Mouse (Mus musculus) limb, embryonic 14.5 days (tissue): Measurements from ENCODE around the gene Pcsk4. TPM values are rescaled to one million over a fixed set of nuclear protein-coding genes. Genes with fewer than 3 reads are reported as not detected.

Experiments
- ATAC-seq: fragments of 200-750 bp; cut with Nextera tagmentation; 2 replicates; pipeline ENCODE4 v1.8.0; 2017; ENCODE audit warnings: low read depth, moderate number of reproducible peaks, moderate TSS enrichment; ENCODE audit not compliant: low FRiP score
- DNase-seq: peaks from one replicate; pipeline ENCODE4 v3.0.0-alpha.2; 2015; ENCODE audit warnings: low spot score
- H3K27ac ChIP-seq: fragments of 300-500 bp; sonication (generic); replicated peaks from 2 replicates; pipeline ENCODE4 v1.5.1; 2014; ENCODE audit warnings: low read depth, mild to moderate bottlenecking, low read length, moderate library complexity, mixed read lengths
- H3K27me3 ChIP-seq: fragments of 300-500 bp; sonication (generic); 2 replicates; pipeline ENCODE4 v1.6.1; 2014; ENCODE audit warnings: low read length, mixed read lengths; ENCODE audit not compliant: control insufficient read depth, insufficient read depth
- H3K36me3 ChIP-seq: fragments of 300-500 bp; sonication (generic); 2 replicates; pipeline ENCODE4 v1.6.1; 2014; ENCODE audit warnings: mild to moderate bottlenecking, low read length, moderate library complexity, mixed read lengths; ENCODE audit not compliant: control insufficient read depth, insufficient read depth
- H3K4me1 ChIP-seq: fragments of 300-500 bp; sonication (generic); 2 replicates; pipeline ENCODE4 v1.6.1; 2014; ENCODE audit warnings: antibody characterized with exemption, low read length, mixed read lengths; ENCODE audit not compliant: control insufficient read depth, insufficient read depth
- H3K4me2 ChIP-seq: fragments of 300-500 bp; sonication (generic); replicated peaks from 2 replicates; pipeline ENCODE4 v1.6.1; 2014; ENCODE audit warnings: low read depth, mild to moderate bottlenecking, low read length, moderate library complexity; ENCODE audit not compliant: severe bottlenecking
- H3K4me3 ChIP-seq: fragments of 300-500 bp; sonication (generic); replicated peaks from 2 replicates; pipeline ENCODE4 v1.5.1; 2014; ENCODE audit warnings: low read length
- H3K9ac ChIP-seq: fragments of 300-500 bp; sonication (generic); 2 replicates; pipeline ENCODE4 v1.6.1; 2014; ENCODE audit warnings: mild to moderate bottlenecking, low read depth, low read length, moderate library complexity; ENCODE audit not compliant: severe bottlenecking
- H3K9me3 ChIP-seq: fragments of 300-500 bp; sonication (generic); 2 replicates; pipeline ENCODE4 v1.6.1; 2016; ENCODE audit warnings: low read length; ENCODE audit not compliant: control insufficient read depth
- POLR2A ChIP-seq: fragments of 200-500 bp; IDR thresholded peaks from 2 replicates; pipeline ENCODE4 v1.8.0; 2012; ENCODE audit warnings: inconsistent platforms, mild to moderate bottlenecking, moderate library complexity, borderline replicate concordance; ENCODE audit not compliant: insufficient read depth, insufficient read length; ENCODE audit errors: extremely low read depth
- WGBS: fragments of 180-500 bp; shearing (Covaris S2); extraction: QIAGEN DNeasy Blood & Tissue Kit; methylation state at CpG from one replicate; pipeline ENCODE4 v1.1.7; 2014; 5-methylcytosine and 5-hydroxymethylcytosine counted together
- polyA plus RNA-seq, 2 experiments: library from polyadenylated mRNA; depleted of rRNA in 1 of 2; stranded (reverse) in 1 of 2; unstranded in 1 of 2; fragments of >200 nt; fragmentation: Nextera tagmentation in 1 of 2; extraction: Ambion mirVana in 1 of 2; gene quantifications; 2 replicates each; pipeline versions ENCODE4 v1.2.1 to v1.2.3; 2012 to 2014

Pcsk4 gene
- polyA plus RNA-seq, 2 experiments, result 4.2 to 7.8 TPM

GRCm38 (mm10) chr10:80344131-80344661, 14.9 kb upstream of the Pcsk4 start:
- Histone ChIP-seq H3K36me3 (no peaks in the 10 kb centered on the region), H3K27ac (no peak overlapping the region), H3K4me2 (no peak overlapping the region), H3K27me3 (peaks cover 90% of the 10 kb centered on the region), H3K4me3 (no peak overlapping the region), H3K9ac (no peak overlapping the region), H3K4me1 (peaks cover 26% of the 10 kb centered on the region), H3K9me3 (no peaks in the 10 kb centered on the region)
- TF ChIP-seq POLR2A, result no peak
- DNase-seq (no peak), ATAC-seq (no peak)
- WGBS, result 43% methylated on average over 9 of the region's 9 CpGs

- H3K9me3 ChIP-seq, result no peaks in the 10 kb centered on the region
- ATAC-seq, result no peak
- H3K36me3 ChIP-seq, result no peaks in the 10 kb centered on the region
- WGBS, result 20% methylated on average over 13 of the region's 13 CpGs
- no peak for DNase-seq
- H3K27ac ChIP-seq, result no peak overlapping the region
- H3K4me1 ChIP-seq, result peaks cover 20% of the 10 kb centered on the region
- 0 out of 2 replicates have a peak overlapping the region, but pooled peaks have one; percentile 2 for H3K9ac ChIP-seq
- H3K4me3 ChIP-seq, result peak overlapping the region; percentile 34
- no peak for TF ChIP-seq POLR2A
- peaks cover 82% of the 10 kb centered on the region for H3K27me3 ChIP-seq
- H3K4me2 ChIP-seq, result peak overlapping the region; percentile 49
Observed at GRCm38 (mm10) chr10:80343425-80343895, 14.2 kb upstream of the Pcsk4 start.

GRCm38 (mm10) chr10:80342749-80343424, 13.6 kb upstream of the Pcsk4 start:
- no peaks in the 10 kb centered on the region for H3K9me3 ChIP-seq
- peaks cover 77% of the 10 kb centered on the region for H3K27me3 ChIP-seq
- peak overlapping the region; percentile 49 for H3K4me2 ChIP-seq
- WGBS, result under 1% methylated on average over 30 of the region's 33 CpGs
- peak overlapping the region; percentile 34 for H3K4me3 ChIP-seq
- H3K9ac ChIP-seq, result peak overlapping the region; percentile 36; the same call in 1 of the 2 replicates
- H3K27ac ChIP-seq, result no peak overlapping the region
- ATAC-seq (peak; percentile 69), DNase-seq (peak; percentile 89)
- H3K36me3 ChIP-seq, result no peaks in the 10 kb centered on the region
- TF ChIP-seq POLR2A, result no peak
- H3K4me1 ChIP-seq, result peaks cover 16% of the 10 kb centered on the region

GRCm38 (mm10) chr10:80342305-80342748, 13.0 kb upstream of the Pcsk4 start:
- DNase-seq, result no peak
- no peak overlapping the region for H3K27ac ChIP-seq
- H3K9me3 ChIP-seq, result no peaks in the 10 kb centered on the region
- peak overlapping the region; percentile 49 for H3K4me2 ChIP-seq
- no peaks in the 10 kb centered on the region for H3K36me3 ChIP-seq
- H3K9ac ChIP-seq, result peak overlapping the region; percentile 36; the same call in 1 of the 2 replicates
- no peak for TF ChIP-seq POLR2A
- WGBS, result under 1% methylated on average over 26 of the region's 26 CpGs
- peaks cover 71% of the 10 kb centered on the region for H3K27me3 ChIP-seq
- ATAC-seq, result no peak
- H3K4me1 ChIP-seq, result peaks cover 16% of the 10 kb centered on the region
- peak overlapping the region; percentile 34 for H3K4me3 ChIP-seq

GRCm38 (mm10) chr10:80341491-80342304, 12.4 kb upstream of the Pcsk4 start:
- peak overlapping the region; percentile 49 for H3K4me2 ChIP-seq

More at GRCm38 (mm10) chr10:80341491-80342304, 12.4 kb upstream of the Pcsk4 start:
- no peak for TF ChIP-seq POLR2A
- H3K36me3 ChIP-seq, result no peaks in the 10 kb centered on the region
- H3K27me3 ChIP-seq, result peaks cover 65% of the 10 kb centered on the region
- H3K27ac ChIP-seq, result no peak overlapping the region
- H3K4me3 ChIP-seq, result peak overlapping the region; percentile 34
- no peak overlapping the region for H3K9ac ChIP-seq
- ATAC-seq, result no peak
- H3K4me1 ChIP-seq, result peaks cover 16% of the 10 kb centered on the region
- no peak for DNase-seq
- H3K9me3 ChIP-seq, result no peaks in the 10 kb centered on the region
- 4% methylated on average over 33 of the region's 47 CpGs for WGBS
